Comparison of ENCODE assay signal across 9 mouse cellular contexts in the genomic region with DNA sequence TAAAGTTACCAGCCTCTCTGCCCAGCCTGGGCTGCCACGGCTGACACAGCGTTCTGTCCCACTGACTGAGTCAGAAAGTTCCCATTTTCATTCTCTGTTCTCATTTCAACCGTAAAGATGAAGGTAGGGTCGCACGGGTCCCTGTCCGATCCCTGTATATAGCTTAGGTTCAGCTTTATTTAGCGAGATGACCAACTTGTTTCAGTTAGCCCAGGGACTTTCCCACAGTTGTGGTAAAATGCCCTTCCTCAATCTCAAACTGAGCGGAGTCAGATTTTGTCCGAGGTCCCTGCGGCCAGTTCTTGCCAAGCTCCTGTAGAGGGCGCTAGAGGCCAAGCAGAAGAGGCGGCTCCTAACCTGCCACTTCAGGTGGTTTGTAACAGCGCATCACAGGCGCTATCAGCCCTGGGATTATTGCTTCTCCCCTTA. TPM values are rescaled to one million over a fixed set of nuclear protein-coding genes. Genes with fewer than 3 reads are reported as not detected.
DNase-seq lines count a peak whose midpoint lies in the region; ATAC-seq and TF ChIP-seq lines count a peak whose summit lies in the region.
"Had no signal": no experiment of that assay in that cellular context is flagged by ENCODE, and none has a peak within 500 bp of the region (broad histone marks: within the 10 kb centered on the region; RNA-seq: fewer than 3 reads in every experiment).

No protein-coding gene starts in this region.

- H3K4me3 ChIP-seq in forebrain, embryonic 14.5 days (ENCODE audit: low read depth, low read length), result no peak overlapping the region
- H3K4me3 ChIP-seq in forebrain, embryonic 13.5 days, result no peak overlapping the region
- no peak overlapping the region for H3K4me3 ChIP-seq in kidney, postnatal 0 days (replicated peaks; ENCODE audit: low read depth, low read length)

- H3K4me2 ChIP-seq in forebrain, embryonic 14.5 days (ENCODE audit: low read length), result no peak overlapping the region
- H3K4me2 ChIP-seq in forebrain, embryonic 13.5 days, result no peak overlapping the region
- no peak overlapping the region for H3K4me2 ChIP-seq in kidney, postnatal 0 days (ENCODE audit: low read length)

- no peak for ATAC-seq in forebrain, embryonic 14.5 days
- no peak for ATAC-seq in forebrain, embryonic 13.5 days
- ATAC-seq in kidney, postnatal 0 days (replicated peaks; ENCODE audit: low FRiP score, low read depth), result no peak
- ATAC-seq in megakaryocyte, adult 5-6 weeks (ENCODE audit: poor library complexity, severe bottlenecking), result peak; percentile 92

- H3K27me3 ChIP-seq in forebrain, embryonic 14.5 days (replicated peaks; ENCODE audit: control insufficient read depth, insufficient read depth, low read length), result 0 out of 2 replicates have a peak, but pooled peaks cover 2% of the 10 kb centered on the region
- H3K27me3 ChIP-seq in forebrain, embryonic 13.5 days, result peaks cover 7% of the 10 kb centered on the region; the same call in 1 of the 2 replicates
- H3K27me3 ChIP-seq in kidney, postnatal 0 days (ENCODE audit: insufficient read depth, low read length), result no peaks in the 10 kb centered on the region

- H3K36me3 ChIP-seq in forebrain, embryonic 14.5 days (ENCODE audit: control insufficient read depth, insufficient read depth, low read length), result no peaks in the 10 kb centered on the region
- H3K36me3 ChIP-seq in forebrain, embryonic 13.5 days (ENCODE audit: poor library complexity, severe bottlenecking), result no peaks in the 10 kb centered on the region
- no peaks in the 10 kb centered on the region for H3K36me3 ChIP-seq in kidney, postnatal 0 days (ENCODE audit: insufficient read depth, low read length)

- no peaks in the 10 kb centered on the region for H3K4me1 ChIP-seq in forebrain, embryonic 14.5 days (ENCODE audit: control insufficient read depth, insufficient read depth, low read length)
- H3K4me1 ChIP-seq in forebrain, embryonic 13.5 days, result no peaks in the 10 kb centered on the region
- H3K4me1 ChIP-seq in kidney, postnatal 0 days (replicated peaks; ENCODE audit: insufficient read depth, low read length), result no peaks in the 10 kb centered on the region

- H3K9ac ChIP-seq in forebrain, embryonic 14.5 days (ENCODE audit: low read length), result no peak overlapping the region
- no peak overlapping the region for H3K9ac ChIP-seq in forebrain, embryonic 13.5 days
- H3K9ac ChIP-seq in kidney, postnatal 0 days (ENCODE audit: low read depth, low read length), result no peak overlapping the region

- H3K27ac ChIP-seq in forebrain, embryonic 14.5 days (ENCODE audit: low read depth, low read length), result no peak overlapping the region
- no peak overlapping the region for H3K27ac ChIP-seq in forebrain, embryonic 13.5 days
- H3K27ac ChIP-seq in kidney, postnatal 0 days, result no peak overlapping the region

- DNase-seq in forebrain, embryonic 14.5 days (ENCODE audit: low spot score), result peak; percentile 53
- DNase-seq in 3T3-L1 (ENCODE audit: low read depth, low spot score), result peak; percentile 30
- peak; percentile 44 for DNase-seq in adrenal gland, adult 2 months
- peak; percentile 74 for DNase-seq in embryo, embryonic 11 days
- DNase-seq in kidney, postnatal 0 days (ENCODE audit: low spot score), result peak; percentile 64
- peak; percentile 80 to 86 for DNase-seq in spleen, postnatal 36 days (ENCODE audit: low spot score in 2 of 2)

- WGBS in forebrain, embryonic 14.5 days, result 23% methylated on average over 14 of the region's 14 CpGs
- WGBS in forebrain, embryonic 13.5 days, result 25% methylated on average over 14 of the region's 14 CpGs
- 23% methylated on average over 14 of the region's 14 CpGs for WGBS in kidney, postnatal 0 days

- H3K9me3 ChIP-seq in forebrain, embryonic 14.5 days (replicated peaks; ENCODE audit: control insufficient read depth, low read length), result no peaks in the 10 kb centered on the region
- H3K9me3 ChIP-seq in forebrain, embryonic 13.5 days (replicated peaks), result no peaks in the 10 kb centered on the region
- H3K9me3 ChIP-seq in kidney, postnatal 0 days (replicated peaks; ENCODE audit: low read length), result no peaks in the 10 kb centered on the region

- peak; percentile 84 for TF ChIP-seq CTCF in kidney, postnatal 0 days (IDR thresholded peaks at IDR 0.05; ENCODE audit: low read depth)

RNA-seq across cellular contexts. Expression of a gene that starts 34.3 kb away (rescaled TPM):
- not detected in 2 replicates for polyA plus RNA-seq in forebrain, embryonic 14.5 days (2014; fragmentation: Nextera tagmentation; extraction: Ambion mirVana)
- 0.14 TPM in 1 of 2 replicates, not detected in the other for polyA plus RNA-seq in forebrain, embryonic 13.5 days (2015; fragmentation: Nextera tagmentation; extraction: Ambion mirVana)
- under 1 TPM in 1 of 2 experiments, not detected in 1; 0.14 TPM for total RNA-seq in adrenal gland, adult 2 months (2021)
- polyA plus RNA-seq in adrenal gland, adult 2 months (2012; rRNA removed), result 0.50 and 0.86 TPM in 2 replicates
- 0.08 and 0.19 TPM in 2 replicates for polyA plus RNA-seq in kidney, postnatal 0 days (2015; fragmentation: Nextera tagmentation; extraction: Ambion mirVana)
- 0.39 and 0.45 TPM in 2 replicates for total RNA-seq in megakaryocyte, adult 5-6 weeks (2015)
- total RNA-seq in megakaryocyte, adult 5-6 weeks (2017), result 0.18 TPM in 1 of 2 replicates, not detected in the other
- total RNA-seq: layer of hippocampus, adult 8-10 months had no signal

RNA-seq across cellular contexts. Expression of a gene that starts 41.6 kb away (rescaled TPM):
- 214 and 218 TPM in 2 replicates for polyA plus RNA-seq in forebrain, embryonic 14.5 days (2014; fragmentation: Nextera tagmentation; extraction: Ambion mirVana)
- polyA plus RNA-seq in forebrain, embryonic 13.5 days (2015; fragmentation: Nextera tagmentation; extraction: Ambion mirVana), result 375 and 388 TPM in 2 replicates
- total RNA-seq in adrenal gland, adult 2 months (2021), result 10 to 100 TPM; 49.9 to 54.4 TPM
- 10.0 and 10.3 TPM in 2 replicates for polyA plus RNA-seq in adrenal gland, adult 2 months (2012; rRNA removed)
- polyA plus RNA-seq in kidney, postnatal 0 days (2015; fragmentation: Nextera tagmentation; extraction: Ambion mirVana), result 154 and 196 TPM in 2 replicates
- 59.4 and 72.9 TPM in 2 replicates for total RNA-seq in megakaryocyte, adult 5-6 weeks (2015)
- 177 and 179 TPM in 2 replicates for total RNA-seq in megakaryocyte, adult 5-6 weeks (2017)

RNA-seq across cellular contexts. Expression of a gene that starts 54.7 kb away (rescaled TPM):
- 1.9 and 2.5 TPM in 2 replicates for polyA plus RNA-seq in forebrain, embryonic 14.5 days (2014; fragmentation: Nextera tagmentation; extraction: Ambion mirVana)
- 0.97 and 1.4 TPM in 2 replicates for polyA plus RNA-seq in forebrain, embryonic 13.5 days (2015; fragmentation: Nextera tagmentation; extraction: Ambion mirVana)
- 1 to 10 TPM; 1.4 to 2.2 TPM for total RNA-seq in adrenal gland, adult 2 months (2021)
- polyA plus RNA-seq in adrenal gland, adult 2 months (2012; rRNA removed), result 0.07 and 0.09 TPM in 2 replicates
- 0.29 and 0.33 TPM in 2 replicates for polyA plus RNA-seq in kidney, postnatal 0 days (2015; fragmentation: Nextera tagmentation; extraction: Ambion mirVana)
- total RNA-seq in megakaryocyte, adult 5-6 weeks (2015), result not detected in 2 replicates
- not detected in 2 replicates for total RNA-seq in megakaryocyte, adult 5-6 weeks (2017)

Comparison
In these comparisons a context has a peak if more than half of its experiments do, and no peak if none do; other contexts are left out.
1. DNase-seq: peak in every context shown above with its lines; median percentile 83 in spleen, postnatal 36 days; 74 in embryo, embryonic 11 days; 64 in kidney, postnatal 0 days; 53 in forebrain, embryonic 14.5 days; 44 in adrenal gland, adult 2 months; 30 in 3T3-L1.
2. RNA of a gene that starts 41.6 kb away (polyA plus RNA-seq): 375 to 388 TPM in forebrain, embryonic 13.5 days, 214 to 218 TPM in forebrain, embryonic 14.5 days and 154 to 196 TPM in kidney, postnatal 0 days; 10.0 to 10.3 TPM in adrenal gland, adult 2 months; every median in the first group is over 10 times any median in the second.